Mouse (Mus musculus): ENCODE measurements around the gene Cnot2. TPM values are rescaled to one million over a fixed set of nuclear protein-coding genes. Genes with fewer than 3 reads are reported as not detected.
"Not testable (repeated sequence)": the region's sequence is repeated elsewhere in the genome, so short reads cannot be mapped to it uniquely, and the experiment has no call there.

Cnot2 gene
- polyA plus RNA-seq, 1 experiment from 2014 or later = 122 TPM

GRCm38 (mm10) chr10:116578375-116578774 is 2.9 kb downstream of the Cnot2 start:
- H3K27me3 ChIP-seq = no peaks in the 10 kb centered on the region
- no peaks in the 10 kb centered on the region for H3K9me3 ChIP-seq
- H3K4me3 ChIP-seq = no peak overlapping the region
- no peaks in the 10 kb centered on the region for H3K36me3 ChIP-seq
- peaks cover 32% of the 10 kb centered on the region for H3K4me1 ChIP-seq
- no peak overlapping the region for H3K9ac ChIP-seq (replicated peaks)
- H3K4me2 ChIP-seq (replicated peaks) = no peak overlapping the region
- H3K27ac ChIP-seq (replicated peaks) = no peak overlapping the region
- no peak for ATAC-seq (replicated peaks)

- H3K4me1 ChIP-seq = peaks cover 23% of the 10 kb centered on the region
- H3K27ac ChIP-seq (replicated peaks) = no peak overlapping the region
- no peak overlapping the region for H3K9ac ChIP-seq (replicated peaks)
- H3K4me3 ChIP-seq = no peak overlapping the region
- no peaks in the 10 kb centered on the region for H3K9me3 ChIP-seq
- no peaks in the 10 kb centered on the region for H3K36me3 ChIP-seq
- ATAC-seq (replicated peaks) = no peak
- no peak overlapping the region for H3K4me2 ChIP-seq (replicated peaks)
- WGBS = 85% methylated on average over 3 of the region's 3 CpGs
- no peaks in the 10 kb centered on the region for H3K27me3 ChIP-seq
Measured at GRCm38 (mm10) chr10:116577181-116577580, 4.1 kb downstream of the Cnot2 start.

- H3K27me3 ChIP-seq; ATAC-seq (replicated peaks); H3K4me2 ChIP-seq (replicated peaks); H3K36me3 ChIP-seq; H3K9ac ChIP-seq (replicated peaks); H3K27ac ChIP-seq (replicated peaks); H3K4me3 ChIP-seq; H3K9me3 ChIP-seq: not testable (repeated sequence)
- peaks cover 22% of the 10 kb centered on the region for H3K4me1 ChIP-seq
- WGBS = 95% methylated on average over 2 of the region's 2 CpGs
Measured at GRCm38 (mm10) chr10:116576071-116576470, 5.2 kb downstream of the Cnot2 start.

GRCm38 (mm10) chr10:116570526-116570925 is 10.8 kb downstream of the Cnot2 start:
- WGBS = 87% methylated on average over 7 of the region's 7 CpGs

GRCm38 (mm10) chr10:116568539-116568938 is 12.8 kb downstream of the Cnot2 start:
- H3K9ac ChIP-seq (replicated peaks) = no peak overlapping the region
- no peaks in the 10 kb centered on the region for H3K27me3 ChIP-seq
- no peak for ATAC-seq (replicated peaks)
- H3K4me1 ChIP-seq = peaks cover 4% of the 10 kb centered on the region; the same call in 1 of the 2 replicates
- H3K4me2 ChIP-seq (replicated peaks) = no peak overlapping the region
- H3K9me3 ChIP-seq = no peaks in the 10 kb centered on the region
- 76% methylated on average over 1 of the region's 1 CpGs for WGBS
- no peak overlapping the region for H3K27ac ChIP-seq (replicated peaks)
- H3K36me3 ChIP-seq = no peaks in the 10 kb centered on the region
- H3K4me3 ChIP-seq = no peak overlapping the region

More at GRCm38 (mm10) chr10:116570526-116570925, 10.8 kb downstream of the Cnot2 start:
- no peak overlapping the region for H3K9ac ChIP-seq (replicated peaks)
- no peaks in the 10 kb centered on the region for H3K9me3 ChIP-seq
- no peak overlapping the region for H3K4me3 ChIP-seq
- peaks cover 11% of the 10 kb centered on the region; the same call in 1 of the 2 replicates for H3K4me1 ChIP-seq
- ATAC-seq (replicated peaks) = no peak
- H3K27me3 ChIP-seq = no peaks in the 10 kb centered on the region
- H3K36me3 ChIP-seq = no peaks in the 10 kb centered on the region
- H3K27ac ChIP-seq (replicated peaks) = no peak overlapping the region
- H3K4me2 ChIP-seq (replicated peaks) = no peak overlapping the region

GRCm38 (mm10) chr10:116567491-116568405 is 13.6 kb downstream of the Cnot2 start:
- ATAC-seq (replicated peaks) = no peak
- Histone ChIP-seq H3K9ac (replicated peaks) (no peak overlapping the region), H3K36me3 (no peaks in the 10 kb centered on the region), H3K9me3 (no peaks in the 10 kb centered on the region), H3K27ac (replicated peaks) (no peak overlapping the region), H3K27me3 (no peaks in the 10 kb centered on the region), H3K4me2 (replicated peaks) (no peak overlapping the region), H3K4me3 (no peak overlapping the region), H3K4me1 (peaks cover 11% of the 10 kb centered on the region)
- 88% methylated on average over 7 of the region's 7 CpGs for WGBS

GRCm38 (mm10) chr10:116566492-116566891 is 14.8 kb downstream of the Cnot2 start:
- 84% methylated on average over 4 of the region's 4 CpGs for WGBS
- not testable (repeated sequence) for H3K27ac ChIP-seq (replicated peaks); H3K4me2 ChIP-seq (replicated peaks); H3K9me3 ChIP-seq; ATAC-seq (replicated peaks); H3K36me3 ChIP-seq; H3K4me3 ChIP-seq; H3K9ac ChIP-seq (replicated peaks); H3K27me3 ChIP-seq
- peaks cover 18% of the 10 kb centered on the region for H3K4me1 ChIP-seq

- H3K4me1 ChIP-seq = peaks cover 18% of the 10 kb centered on the region
- no peaks in the 10 kb centered on the region for H3K27me3 ChIP-seq
- no peak overlapping the region for H3K4me2 ChIP-seq (replicated peaks)
- ATAC-seq (replicated peaks) = no peak
- no peak overlapping the region for H3K9ac ChIP-seq (replicated peaks)
- WGBS = 94% methylated on average over 14 of the region's 14 CpGs
- no peaks in the 10 kb centered on the region for H3K36me3 ChIP-seq
- no peak overlapping the region for H3K4me3 ChIP-seq
- no peak overlapping the region for H3K27ac ChIP-seq (replicated peaks)
- no peaks in the 10 kb centered on the region for H3K9me3 ChIP-seq
Measured at GRCm38 (mm10) chr10:116564828-116565602, 16.3 kb downstream of the Cnot2 start.

- Histone ChIP-seq H3K27ac (replicated peaks) (no peak overlapping the region), H3K9me3 (no peaks in the 10 kb centered on the region), H3K4me3 (no peak overlapping the region), H3K9ac (replicated peaks) (no peak overlapping the region), H3K27me3 (no peaks in the 10 kb centered on the region), H3K4me1 (peaks cover 14% of the 10 kb centered on the region), H3K4me2 (replicated peaks) (no peak overlapping the region), H3K36me3 (no peaks in the 10 kb centered on the region)
- no peak for ATAC-seq (replicated peaks)
- 66% methylated on average over 4 of the region's 4 CpGs for WGBS
Measured at GRCm38 (mm10) chr10:116562731-116563480, 18.4 kb downstream of the Cnot2 start.

- H3K4me1 ChIP-seq = peaks cover 14% of the 10 kb centered on the region
- H3K4me2 ChIP-seq (replicated peaks) = no peak overlapping the region
- no peak overlapping the region for H3K4me3 ChIP-seq
- H3K27me3 ChIP-seq = no peaks in the 10 kb centered on the region
- no peak for ATAC-seq (replicated peaks)
- H3K9ac ChIP-seq (replicated peaks) = no peak overlapping the region
- peaks cover 2% of the 10 kb centered on the region; the same call in 1 of the 2 replicates for H3K9me3 ChIP-seq
- WGBS = 12% methylated on average over 4 of the region's 4 CpGs
- H3K36me3 ChIP-seq = 0 out of 2 replicates have a peak, but pooled peaks cover 2% of the 10 kb centered on the region
- H3K27ac ChIP-seq (replicated peaks) = no peak overlapping the region
Measured at GRCm38 (mm10) chr10:116562210-116562609, 19.1 kb downstream of the Cnot2 start.

- peaks cover 3% of the 10 kb centered on the region; the same call in 1 of the 2 replicates for H3K9me3 ChIP-seq
- 73% methylated on average over 1 of the region's 1 CpGs for WGBS
- no peak overlapping the region for H3K4me2 ChIP-seq (replicated peaks)
- H3K4me3 ChIP-seq = no peak overlapping the region
- no peak overlapping the region for H3K9ac ChIP-seq (replicated peaks)
- ATAC-seq (replicated peaks) = no peak
- 0 out of 2 replicates have a peak, but pooled peaks cover 5% of the 10 kb centered on the region for H3K36me3 ChIP-seq
- H3K27me3 ChIP-seq = no peaks in the 10 kb centered on the region
- H3K27ac ChIP-seq (replicated peaks) = no peak overlapping the region
- H3K4me1 ChIP-seq = peaks cover 14% of the 10 kb centered on the region
Measured at GRCm38 (mm10) chr10:116559171-116559570, 22.1 kb downstream of the Cnot2 start.

All from forebrain, embryonic 15.5 days (tissue).